Mouse (Mus musculus) adrenal gland, postnatal 10 days (tissue): Measurements from ENCODE around the gene Slc17a5. TPM values are rescaled to one million over a fixed set of nuclear protein-coding genes. Genes with fewer than 3 reads are reported as not detected.

ENCODE experiments used
- total RNA-seq, 2 experiments: library from RNA; stranded (reverse); gene quantifications; 2 replicates each; pipeline ENCODE4 v1.2.3; 2021

Gene Slc17a5
- total RNA-seq, 2 experiments from 2014 or later = 10.2 to 11.2 TPM

Other genes starting within 250 kb of the Slc17a5 start
- 1 to 10 TPM; 1.8 to 7.9 TPM for gene Gsta2, start 232.3 kb downstream of the Slc17a5 start, total RNA-seq
- under 1 TPM in 1 of 2 experiments, not detected in 1; 0.51 TPM for gene Dppa5a, start 219.9 kb downstream of the Slc17a5 start, total RNA-seq
- under 1 TPM in 1 of 2 experiments, not detected in 1; 0.18 TPM for gene Ooep, start 209.3 kb downstream of the Slc17a5 start, total RNA-seq
- not detected for gene Ddx43, start 192.3 kb downstream of the Slc17a5 start, total RNA-seq
- gene Cgas, start 144.8 kb downstream of the Slc17a5 start, total RNA-seq = 1 to 10 TPM; 1.3 to 1.8 TPM
- gene Mto1, start 139.8 kb downstream of the Slc17a5 start, total RNA-seq = 10 to 100 TPM; 23.6 to 29.8 TPM
- under 1 TPM in 1 of 2 experiments, not detected in 1; 0.60 TPM for gene Gm17324, start 139.3 kb downstream of the Slc17a5 start, total RNA-seq
- gene Eef1a1, start 98.9 kb downstream of the Slc17a5 start, total RNA-seq = 1,000 to 10,000 TPM; 6,172 to 6,732 TPM
- gene Cd109, start 27.5 kb upstream of the Slc17a5 start, total RNA-seq = 1 to 10 TPM; 7.4 to 7.6 TPM